Mouse (Mus musculus) lung, adult 2 months (tissue): ENCODE data around the gene Rasgrp3.

ENCODE experiments used
- CTCF ChIP-seq: fragments of 200-500 bp; IDR thresholded peaks from 2 replicates; pipeline ENCODE4 v1.5.1; 2011; ENCODE audit warnings: mild to moderate bottlenecking, low read length, control low read depth; ENCODE audit not compliant: insufficient read depth
- POLR2A ChIP-seq: fragments of 200-500 bp; IDR thresholded peaks from 2 replicates; pipeline ENCODE4 v1.6.1; 2011; ENCODE audit warnings: low read depth, mild to moderate bottlenecking, control low read depth, low read length, borderline replicate concordance; ENCODE audit errors: extremely low read depth

- no peak for TF ChIP-seq POLR2A
- TF ChIP-seq CTCF = peak; percentile 33; the same call in 1 of the 2 replicates
These were observed 100.8 kb downstream of the Rasgrp3 start for GRCm38 (mm10) chr17:75536396-75537049.
